Mouse (Mus musculus) megakaryocyte progenitor cell, adult 5-6 weeks (primary cell): ENCODE data around the gene Srsf12. TPM values are rescaled to one million over a fixed set of nuclear protein-coding genes. Genes with fewer than 3 reads are reported as not detected.

Experiments used
- ATAC-seq: replicated peaks from 2 replicates; pipeline ENCODE4 v1.8.0; 2016; ENCODE audit warnings: mild to moderate bottlenecking, moderate TSS enrichment, inconsistent platforms; ENCODE audit not compliant: poor library complexity
- total RNA-seq, 2 experiments: library from RNA; stranded (forward) in 1 of 2; stranded (reverse) in 1 of 2; fragments of 157-497, 149-512 nt in 1 of 2; fragments of 200-1000 nt in 1 of 2; gene quantifications; 2 replicates each; pipeline versions ENCODE4 v1.2.3 to v1.2.4; 2015 to 2017

Gene Srsf12
- total RNA-seq (2015), result not detected in 2 replicates
- not detected in 2 replicates for total RNA-seq (2017)

DNA sequence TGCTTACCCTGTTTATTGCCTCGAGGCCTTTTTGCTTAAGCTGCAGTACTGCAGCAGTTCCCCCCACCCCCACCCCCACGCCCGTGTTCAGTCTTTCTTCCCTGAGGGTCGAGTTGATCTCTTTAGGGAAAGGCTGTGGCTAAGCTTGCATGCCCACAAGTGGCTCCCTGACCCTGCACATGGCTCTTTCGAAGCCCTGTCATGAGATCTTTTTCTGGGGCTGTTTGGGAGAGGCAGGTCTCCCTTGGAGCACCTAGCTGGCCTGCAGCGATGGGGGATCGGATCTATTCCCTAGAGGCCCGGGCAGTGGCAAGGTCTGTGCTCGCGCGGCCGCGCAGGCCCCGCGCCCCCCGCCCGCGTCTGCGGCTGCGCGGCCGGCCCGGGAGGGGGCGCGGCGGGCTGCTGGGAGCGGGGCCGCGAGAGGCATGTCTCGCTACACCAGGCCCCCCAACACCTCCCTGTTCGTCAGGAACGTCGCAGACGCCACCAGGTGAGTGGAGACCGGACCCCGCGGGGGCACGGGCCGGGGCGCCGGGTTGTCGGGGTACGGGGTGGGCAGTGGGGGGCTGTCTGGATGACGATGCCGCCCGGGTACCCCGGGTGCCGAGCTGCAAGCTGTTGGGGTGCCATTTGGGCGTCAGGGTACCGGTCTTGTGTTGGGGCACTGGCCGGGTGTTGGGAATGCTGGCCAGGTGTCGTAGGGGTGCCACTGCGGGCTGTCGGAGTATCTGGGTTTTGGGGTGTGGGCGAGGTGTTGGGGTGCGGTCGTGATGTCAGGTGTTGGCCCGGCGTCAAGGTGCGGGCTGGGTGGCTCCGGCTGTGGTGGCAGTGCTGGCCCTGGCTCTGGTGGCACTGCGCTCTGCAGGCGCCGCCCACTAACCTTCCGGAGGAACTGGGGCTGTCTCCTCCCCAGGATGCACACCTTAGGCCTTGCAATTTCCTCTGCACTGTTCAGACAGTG lies at the start of gene Srsf12:
Gene Srsf12, plus strand, starts transcription at position 111 of the 961 bp plus-strand sequence.
- peak; percentile 72 for ATAC-seq

GRCm38 (mm10) chr4:33183477-33183876 lies 25.3 kb upstream of the Srsf12 start:
- ATAC-seq, result no peak

DNA sequence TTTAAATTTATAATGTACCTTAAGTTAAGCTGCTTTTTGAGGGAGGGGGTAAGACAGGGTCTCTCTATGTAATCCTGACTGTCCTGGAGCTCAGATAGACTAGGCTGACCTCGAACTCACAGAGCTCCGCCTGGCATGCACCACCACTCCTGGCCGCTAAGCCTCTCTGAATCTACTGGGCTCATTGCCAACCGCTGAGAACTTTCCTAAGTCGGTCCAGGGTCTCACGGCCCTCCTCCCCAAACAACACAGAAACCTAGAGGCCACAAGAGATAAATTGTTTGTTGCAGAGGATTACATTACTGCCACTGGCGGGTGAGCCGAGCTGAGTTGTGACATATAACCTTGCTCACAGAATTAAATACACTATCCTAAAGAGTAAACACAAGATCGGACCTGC lies 20.6 kb upstream of the Srsf12 start:
- peak; percentile 40 for ATAC-seq

DNA sequence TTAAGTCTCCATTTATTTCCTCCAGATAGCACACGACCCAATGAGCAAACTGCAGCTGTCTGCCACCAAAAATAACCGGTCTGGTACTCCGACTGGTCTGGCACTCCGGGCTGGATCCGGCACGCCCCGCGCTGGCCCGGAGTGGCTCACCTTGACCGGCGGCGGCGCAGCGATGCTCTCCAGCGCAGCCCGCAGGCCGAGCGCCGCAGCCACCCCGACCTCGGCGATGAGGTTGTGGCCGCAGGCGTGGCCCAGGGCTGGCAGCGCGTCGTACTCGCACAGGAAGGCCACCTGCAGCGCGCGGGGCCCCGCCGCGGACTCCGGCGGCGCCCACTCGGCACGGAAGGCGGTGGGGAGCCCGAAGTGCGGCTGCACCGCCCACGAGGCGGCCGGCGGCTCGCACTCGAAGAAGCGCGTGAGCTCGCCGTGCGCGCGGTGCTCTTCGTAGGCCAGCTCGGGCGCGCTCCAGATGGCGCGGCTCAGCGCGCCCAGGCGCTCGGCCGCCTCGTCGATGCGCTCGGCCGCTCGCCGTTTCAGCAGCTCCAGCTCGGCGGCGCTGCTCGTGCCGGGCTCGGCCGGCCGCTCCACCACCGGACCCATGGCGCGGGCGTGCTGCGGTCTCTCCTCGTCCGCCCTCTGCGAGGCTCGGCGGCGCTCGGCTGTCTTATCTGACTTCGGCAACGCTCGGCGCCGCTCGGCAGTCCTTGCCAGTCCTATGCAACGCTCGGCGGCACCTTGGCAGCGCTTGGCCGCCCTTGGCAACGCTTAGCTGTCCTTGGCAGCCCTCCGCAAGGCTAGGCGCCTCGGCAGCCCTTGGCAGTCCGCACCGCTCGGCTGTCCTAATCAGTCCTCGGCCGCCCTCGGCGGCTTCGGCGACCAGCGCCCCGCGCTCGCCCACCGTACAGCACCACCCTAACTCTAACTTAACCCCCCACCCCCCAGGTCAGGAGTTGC lies 19.7 kb upstream of the Srsf12 start:
- ATAC-seq, result peak; percentile 94

- ATAC-seq, result no peak
Observed at GRCm38 (mm10) chr4:33189735-33190036, 19.1 kb upstream of the Srsf12 start, which contains the start of gene Pm20d2. Gene Pm20d2, minus strand, starts transcription at chr4:33189737.

GRCm38 (mm10) chr4:33198117-33198516 lies 10.7 kb upstream of the Srsf12 start:
- ATAC-seq, result no peak

GRCm38 (mm10) chr4:33204682-33205081 lies 4.1 kb upstream of the Srsf12 start:
- peak; percentile 89 for ATAC-seq

- no peak for ATAC-seq
Observed at GRCm38 (mm10) chr4:33207551-33207950, 1.2 kb upstream of the Srsf12 start.

GRCm38 (mm10) chr4:33221847-33222246 lies 13.1 kb downstream of the Srsf12 start:
- no peak for ATAC-seq

GRCm38 (mm10) chr4:33224003-33224675 lies 15.3 kb downstream of the Srsf12 start:
- peak; percentile 17; the same call in 1 of the 2 replicates for ATAC-seq

- 0 out of 2 replicates have a peak, but pooled peaks have one; percentile 17 for ATAC-seq
Observed at GRCm38 (mm10) chr4:33227164-33227563, 18.4 kb downstream of the Srsf12 start.

DNA sequence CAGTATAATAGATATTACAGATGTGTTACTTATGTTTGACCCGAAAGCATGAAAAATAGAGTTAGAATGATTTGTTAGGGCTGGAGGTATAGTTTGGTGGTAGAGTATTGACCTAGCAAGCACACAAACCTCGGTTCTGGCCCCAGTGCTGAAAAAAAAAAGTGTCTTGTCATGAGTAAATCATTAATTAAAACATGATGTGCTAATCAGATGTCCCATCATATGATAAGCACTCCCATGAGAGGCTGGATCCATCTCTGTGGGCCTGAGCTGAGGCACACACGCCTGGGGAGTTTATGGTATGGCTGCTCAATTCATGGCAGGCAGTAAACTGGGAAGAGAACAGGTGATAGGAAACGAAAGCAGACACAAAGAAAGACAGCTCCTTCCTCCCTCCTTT lies 20.8 kb downstream of the Srsf12 start:
- no peak for ATAC-seq

DNA sequence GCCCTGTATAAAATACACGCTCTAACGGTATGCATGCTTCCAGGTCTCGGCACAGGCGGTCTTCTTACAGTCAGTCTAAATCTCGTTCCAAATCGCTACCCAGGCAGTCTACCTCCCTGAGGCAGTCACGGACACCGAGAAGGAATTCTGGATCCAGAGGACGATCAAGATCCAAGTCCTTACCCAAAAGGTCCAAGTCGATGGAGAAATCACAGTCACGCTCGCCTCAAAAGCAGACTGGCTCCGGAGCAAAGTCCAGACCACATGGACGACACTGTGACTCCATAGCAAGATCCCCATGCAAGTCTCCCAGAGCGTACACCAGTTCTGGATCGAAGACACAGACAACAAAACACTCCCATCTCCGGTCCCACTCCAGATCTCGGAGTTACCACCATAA lies 22.1 kb downstream of the Srsf12 start:
- ATAC-seq, result no peak

DNA sequence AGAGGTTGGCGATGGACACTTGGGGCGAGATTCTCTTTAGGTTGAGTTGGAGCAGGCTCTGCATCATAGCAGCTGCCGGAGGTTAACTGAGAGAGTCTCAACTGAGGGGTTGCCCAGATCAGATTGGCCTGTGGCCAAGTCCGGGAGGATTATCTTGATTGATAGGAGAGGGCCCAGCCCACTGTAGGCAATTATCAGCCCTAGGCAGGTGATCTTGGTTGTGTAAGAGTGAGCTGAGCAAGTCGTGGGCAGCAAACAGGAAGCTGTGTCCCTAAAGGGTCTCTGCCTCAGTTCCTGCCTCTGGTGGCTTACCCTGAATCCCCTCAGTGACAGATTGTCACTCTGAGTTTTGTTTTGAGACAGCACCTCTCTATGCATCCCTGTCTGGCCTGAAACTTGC lies 33.7 kb downstream of the Srsf12 start:
- 0 out of 2 replicates have a peak, but pooled peaks have one; percentile 5 for ATAC-seq

GRCm38 (mm10) chr4:33243016-33243758 lies 34.4 kb downstream of the Srsf12 start:
- peak; percentile 19 for ATAC-seq

DNA sequence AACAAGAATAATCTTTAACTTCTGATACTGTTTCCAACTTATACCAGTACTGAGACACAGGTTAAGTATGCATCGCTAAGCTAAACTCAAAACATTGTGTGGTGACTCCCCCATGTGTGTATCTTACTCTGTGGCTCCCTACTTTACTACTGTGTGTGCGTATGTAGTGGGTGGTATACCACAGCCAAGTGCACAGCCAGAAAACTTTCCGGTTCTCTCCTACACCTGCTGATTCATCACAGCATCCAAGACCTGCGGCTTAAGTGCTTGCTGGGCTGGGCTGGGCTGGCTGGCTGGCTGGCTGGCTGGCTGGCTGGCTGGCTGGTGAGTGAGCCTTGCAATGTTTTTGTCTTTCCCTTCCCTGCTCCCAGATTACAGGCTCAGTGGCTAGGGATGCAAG lies 35.1 kb downstream of the Srsf12 start:
- no peak for ATAC-seq

GRCm38 (mm10) chr4:33245853-33246395 lies 37.1 kb downstream of the Srsf12 start:
- ATAC-seq, result no peak

- peak; percentile 67 for ATAC-seq
Observed at GRCm38 (mm10) chr4:33247479-33248053, 38.8 kb downstream of the Srsf12 start.
